Mouse (Mus musculus): Measurements from ENCODE around the gene Mcam.

GRCm38 (mm10) chr9:44143421-44143820 lies 9.2 kb downstream of the Mcam start:
- no peak for TF ChIP-seq CTCF (IDR thresholded peaks at IDR 0.05; ENCODE audit: low read depth, low read length)
- TF ChIP-seq POLR2A (IDR thresholded peaks at IDR 0.05; ENCODE audit: extremely low read depth, insufficient read depth, low read length) = no peak

All from liver, adult 2 months (tissue).